Mouse (Mus musculus) c-Kit-negative CD71-positive TER-119-positive erythroid progenitor cells, embryonic 14.5 days (primary cell): ENCODE results near the gene Abcc9.

Source experiments
- DNase-seq: peaks from one replicate; pipeline ENCODE4 v3.0.0-alpha.2; 2013; ENCODE audit warnings: low read depth, low spot score

Gene Abcc9

DNA sequence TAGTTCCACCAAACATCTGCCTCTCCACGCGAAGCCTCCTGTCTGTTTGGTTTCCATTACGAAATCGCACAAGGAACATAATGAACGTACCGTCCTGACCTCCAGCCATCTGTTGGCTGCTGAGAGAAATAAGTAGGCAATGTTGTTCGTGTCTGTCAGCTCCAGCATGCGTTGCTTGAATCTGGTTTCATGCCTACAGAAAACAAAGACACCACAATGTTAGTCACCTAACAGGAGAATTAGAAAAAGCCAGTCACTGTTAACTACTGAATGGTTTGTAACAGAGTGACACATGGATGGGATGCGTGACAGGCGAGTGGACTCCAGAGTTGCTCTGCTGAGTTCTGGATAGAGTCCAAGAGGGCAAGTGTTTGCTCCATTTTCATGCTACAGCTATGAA is 87.8 kb downstream of the Abcc9 start:
- no peak for DNase-seq

GRCm38 (mm10) chr6:142612366-142612765 is 89.7 kb downstream of the Abcc9 start:
- DNase-seq: no peak

GRCm38 (mm10) chr6:142609401-142610373 is 92.4 kb downstream of the Abcc9 start:
- no peak for DNase-seq

- no peak for DNase-seq
Observed at GRCm38 (mm10) chr6:142607080-142607479, 95.0 kb downstream of the Abcc9 start.

GRCm38 (mm10) chr6:142602772-142603171 is 99.3 kb downstream of the Abcc9 start:
- DNase-seq: no peak

- no peak for DNase-seq
Observed at GRCm38 (mm10) chr6:142578831-142579230, 123.3 kb downstream of the Abcc9 start.

DNA sequence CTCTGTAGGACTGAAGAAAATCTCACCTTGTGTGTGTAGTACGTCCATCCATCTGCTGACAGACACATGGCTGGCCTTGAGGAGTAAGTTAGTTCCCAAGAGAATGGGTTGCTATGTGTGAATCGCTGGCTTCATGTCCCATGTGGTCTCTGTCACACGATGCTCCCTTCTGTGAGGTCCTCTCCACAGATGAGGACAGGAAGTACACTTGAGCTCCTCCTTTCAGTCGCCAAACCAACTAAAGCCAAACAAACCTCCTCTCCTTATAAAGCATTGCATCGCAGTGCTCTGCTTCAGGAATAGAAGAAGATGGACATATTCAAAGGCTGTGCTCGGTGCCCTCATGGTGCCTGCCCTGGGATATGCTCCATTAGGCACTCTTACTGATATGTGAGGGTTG is 124.3 kb downstream of the Abcc9 start:
- no peak for DNase-seq

- no peak for DNase-seq
Observed at GRCm38 (mm10) chr6:142572876-142573275, 129.2 kb downstream of the Abcc9 start.

DNA sequence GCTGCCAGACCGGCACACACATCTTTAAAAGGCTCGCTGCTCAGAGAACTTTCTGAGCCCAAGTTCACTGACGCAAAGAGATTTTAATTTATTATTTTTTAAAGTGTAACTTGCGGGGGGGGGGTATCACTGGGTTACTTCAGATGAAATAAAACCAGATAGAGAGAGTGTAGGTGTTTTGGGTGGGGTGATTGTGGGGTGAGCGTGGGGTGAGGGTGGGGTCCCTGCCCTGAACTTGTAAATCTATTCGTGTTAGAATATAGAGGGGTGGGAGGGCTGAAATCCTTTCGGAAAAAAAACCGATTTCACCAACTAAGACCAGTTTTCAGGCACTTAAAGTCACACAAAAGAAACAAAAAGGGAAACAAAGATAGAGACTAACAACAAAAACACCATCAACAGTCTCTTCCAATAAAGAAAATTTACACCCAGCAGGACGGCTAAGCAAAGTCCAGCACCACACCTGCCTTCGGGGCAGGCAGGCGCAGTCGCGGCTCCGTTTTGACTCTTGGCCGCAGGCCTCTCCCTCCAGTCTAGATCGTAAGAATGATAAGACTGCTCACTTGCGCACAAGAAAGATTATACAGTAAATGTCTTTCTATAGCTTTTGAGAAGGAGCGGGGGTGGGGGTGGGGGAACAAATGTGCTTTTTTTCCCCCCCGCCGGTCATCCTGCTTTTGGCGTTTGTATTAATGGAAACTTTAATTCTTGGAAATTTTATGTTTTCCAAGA is 130.3 kb downstream of the Abcc9 start:
- no peak for DNase-seq

GRCm38 (mm10) chr6:142571055-142571618 is 131.0 kb downstream of the Abcc9 start, which contains the start of gene Kcnj8:
Gene Kcnj8, minus strand, starts transcription at chr6:142571614.
- DNase-seq: no peak

GRCm38 (mm10) chr6:142570046-142570770 is 131.9 kb downstream of the Abcc9 start:
- no peak for DNase-seq

- no peak for DNase-seq
Observed at GRCm38 (mm10) chr6:142568713-142569357, 133.3 kb downstream of the Abcc9 start.

DNA sequence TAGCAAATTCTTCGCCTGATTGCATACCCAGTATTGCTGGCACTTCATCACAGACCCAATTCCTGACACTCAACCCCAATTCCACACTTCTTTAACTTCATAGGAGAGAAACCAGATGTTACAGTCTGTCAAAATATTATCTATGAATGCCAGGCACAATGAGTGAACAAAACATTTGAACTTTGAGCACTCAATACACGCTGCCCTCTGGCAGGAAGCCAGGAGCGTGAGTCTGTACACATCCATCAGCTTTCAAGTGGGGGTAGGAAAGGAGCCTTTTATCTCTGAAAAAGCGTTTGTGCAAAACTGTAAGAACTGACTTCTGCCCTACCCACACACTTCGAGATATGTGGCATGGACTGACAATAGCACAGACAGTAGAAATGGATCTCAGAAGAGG is 134.7 kb downstream of the Abcc9 start:
- DNase-seq: no peak

DNA sequence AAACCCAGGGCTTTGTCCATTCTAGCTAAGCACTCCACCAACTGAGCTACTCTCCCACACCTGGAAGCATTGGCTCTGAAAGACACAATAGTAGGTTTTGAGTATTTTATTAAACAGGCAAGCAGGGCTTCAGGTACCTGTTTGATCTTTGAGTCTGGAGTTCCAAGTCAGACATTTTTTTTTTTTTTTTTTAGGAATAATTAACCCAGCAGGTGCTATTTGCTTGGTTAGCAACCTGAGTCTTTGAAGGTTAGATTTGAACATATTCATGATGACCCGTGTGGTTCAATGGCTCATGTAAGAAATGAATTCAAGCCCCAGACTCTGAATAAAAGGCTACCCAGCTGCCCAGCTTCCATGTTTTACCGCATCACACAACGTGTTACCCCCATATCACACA is 137.4 kb downstream of the Abcc9 start:
- no peak for DNase-seq

- DNase-seq: no peak
Observed at GRCm38 (mm10) chr6:142561151-142561550, 141.0 kb downstream of the Abcc9 start.

GRCm38 (mm10) chr6:142558772-142559679 is 143.1 kb downstream of the Abcc9 start:
- no peak for DNase-seq

- DNase-seq: no peak
Observed at GRCm38 (mm10) chr6:142558076-142558475, 144.0 kb downstream of the Abcc9 start.

DNA sequence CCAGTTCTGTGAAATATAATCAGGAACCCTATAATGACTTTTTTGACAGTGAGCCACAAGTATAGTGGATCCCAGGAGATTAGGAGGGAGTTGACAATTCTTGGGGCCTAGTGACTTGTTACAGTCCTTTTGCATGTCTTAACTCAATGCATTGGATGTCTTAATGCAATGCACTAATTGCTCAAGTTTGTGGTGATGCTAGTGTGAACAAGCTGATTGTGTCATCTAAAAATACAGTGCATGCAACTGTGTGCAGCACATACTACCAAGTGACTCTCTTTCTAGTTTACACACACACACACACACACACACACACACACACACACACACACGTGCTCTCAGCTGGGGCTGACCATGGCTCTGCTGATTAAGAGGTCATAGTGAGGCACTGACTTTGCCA is 146.1 kb downstream of the Abcc9 start:
- no peak for DNase-seq

GRCm38 (mm10) chr6:142551482-142551881 is 150.6 kb downstream of the Abcc9 start:
- no peak for DNase-seq

GRCm38 (mm10) chr6:142550871-142551270 is 151.2 kb downstream of the Abcc9 start:
- no peak for DNase-seq
